8 mouse cellular contexts compared by ENCODE assay signal in the genomic region with DNA sequence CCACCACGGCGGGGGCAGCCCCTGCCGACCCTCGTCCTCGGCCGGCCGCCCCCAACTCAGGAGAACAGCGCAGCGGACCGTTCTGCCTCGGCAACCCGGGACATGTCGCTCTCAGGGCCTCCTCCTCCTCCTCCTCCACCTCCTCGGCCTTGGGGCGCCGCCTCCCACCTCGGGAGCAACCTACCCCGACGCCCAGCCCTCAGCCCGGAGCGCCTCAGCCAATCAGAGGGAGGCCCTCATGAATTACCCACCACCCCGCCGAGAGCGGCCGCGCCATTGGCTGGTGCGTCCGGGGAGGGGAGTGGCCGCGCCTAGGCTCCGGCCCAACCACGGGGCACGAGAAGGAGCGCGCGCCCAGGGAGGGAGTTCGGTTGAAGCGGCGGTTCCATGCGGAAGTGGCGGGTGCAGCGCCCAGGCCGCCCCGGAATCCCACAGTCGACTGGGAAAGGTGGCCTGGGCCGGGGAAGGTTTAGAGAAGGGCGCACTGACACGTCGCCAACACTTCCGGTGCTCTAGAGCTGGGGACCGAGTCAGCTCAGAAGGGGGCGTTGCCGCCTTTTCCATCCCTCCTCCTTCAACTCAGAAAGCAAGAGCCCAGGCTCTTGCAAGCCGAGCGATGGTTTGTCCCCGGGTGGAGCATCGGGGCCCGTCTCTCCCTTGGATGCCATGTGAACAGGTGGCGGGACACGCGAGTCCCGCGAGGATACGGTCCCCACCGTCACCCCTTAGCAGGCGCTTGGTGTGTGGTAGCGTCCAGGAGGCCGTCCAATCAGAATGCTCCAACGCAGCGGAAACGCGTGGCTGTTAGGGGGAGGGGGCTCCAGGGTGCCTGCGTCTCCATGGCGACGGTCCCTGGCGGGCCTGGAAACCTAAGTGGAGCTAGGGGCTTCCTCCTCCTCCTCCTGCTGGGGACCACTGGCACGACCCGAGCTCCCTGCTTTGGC. TPM values are rescaled to one million over a fixed set of nuclear protein-coding genes. Genes with fewer than 3 reads are reported as not detected.
DNase-seq lines count a peak whose midpoint lies in the region; ATAC-seq and TF ChIP-seq lines count a peak whose summit lies in the region.

A gene (minus strand): TSS at position 140 of the 944 bp plus-strand sequence.

- peaks cover 3 to 19% of the 10 kb centered on the region in 2 experiments for H3K36me3 ChIP-seq in CH12.LX (replicated peaks in 1 of 2; ENCODE audit: control insufficient read depth in 1 of 2, insufficient read depth in 1 of 2, low read length in 1 of 2)
- 0 out of 2 replicates have a peak, but pooled peaks cover 4% of the 10 kb centered on the region for H3K36me3 ChIP-seq in forebrain, embryonic 12.5 days (replicated peaks)
- no peaks in the 10 kb centered on the region for H3K36me3 ChIP-seq in heart, postnatal 0 days (replicated peaks; ENCODE audit: control insufficient read depth, insufficient read depth, low read length)
- H3K36me3 ChIP-seq in liver, embryonic 16.5 days (ENCODE audit: control insufficient read depth, insufficient read depth) = no peaks in the 10 kb centered on the region
- no peaks in the 10 kb centered on the region for H3K36me3 ChIP-seq in neural tube, embryonic 13.5 days
- no peaks in the 10 kb centered on the region for H3K36me3 ChIP-seq in testis, adult 2 months (ENCODE audit: control insufficient read depth, insufficient read depth, low read length)

- H3K9me3 ChIP-seq in CH12.LX (replicated peaks; ENCODE audit: low read length) = no peaks in the 10 kb centered on the region
- no peaks in the 10 kb centered on the region for H3K9me3 ChIP-seq in forebrain, embryonic 12.5 days
- no peaks in the 10 kb centered on the region for H3K9me3 ChIP-seq in heart, postnatal 0 days (replicated peaks; ENCODE audit: control insufficient read depth, low read length)
- H3K9me3 ChIP-seq in liver, embryonic 16.5 days (replicated peaks; ENCODE audit: control insufficient read depth, low read length) = no peaks in the 10 kb centered on the region
- H3K9me3 ChIP-seq in neural tube, embryonic 13.5 days = no peaks in the 10 kb centered on the region

- TF ChIP-seq RAD21 in CH12.LX (IDR thresholded peaks at IDR 0.05; ENCODE audit: low read depth, low read length) = no peak

- peak within 1 kb of the TSS; percentile 73 for H3K27ac ChIP-seq in CH12.LX (ENCODE audit: insufficient read depth, low read depth)
- H3K27ac ChIP-seq in forebrain, embryonic 12.5 days = peak within 1 kb of the TSS; percentile 94
- peak within 1 kb of the TSS; percentile 96 for H3K27ac ChIP-seq in heart, postnatal 0 days (ENCODE audit: low read depth)
- H3K27ac ChIP-seq in liver, embryonic 16.5 days (ENCODE audit: low read length) = peak within 1 kb of the TSS; percentile 91
- H3K27ac ChIP-seq in neural tube, embryonic 13.5 days (replicated peaks) = peak within 1 kb of the TSS; percentile 99
- peak within 1 kb of the TSS; percentile 98 for H3K27ac ChIP-seq in testis, adult 2 months (ENCODE audit: control insufficient read depth, insufficient read depth, low read depth, low read length)

- no peak for TF ChIP-seq CTCF in CH12.LX (conservative IDR thresholded peaks at IDR 0.05 in 1 of 2, IDR thresholded peaks at IDR 0.05 in 1 of 2; ENCODE audit: low read depth in 2 of 2, low read length in 2 of 2)
- no peak for TF ChIP-seq CTCF in heart, postnatal 0 days (IDR thresholded peaks at IDR 0.05; ENCODE audit: low read depth)
- TF ChIP-seq CTCF in testis, adult 2 months (IDR thresholded peaks at IDR 0.05; ENCODE audit: control insufficient read depth, insufficient read depth, insufficient replicate concordance, low read depth, low read length) = no peak

- peak; percentile 83 for TF ChIP-seq POLR2A in CH12.LX (IDR thresholded peaks at IDR 0.05; ENCODE audit: low read depth, low read length)
- peak; percentile 96 for TF ChIP-seq POLR2A in testis, adult 2 months (IDR thresholded peaks at IDR 0.05; ENCODE audit: control insufficient read depth, low read depth, low read length)

- peak within 1 kb of the TSS; percentile 91 to 98 (median 97) for H3K4me3 ChIP-seq in CH12.LX (replicated peaks in 1 of 3; ENCODE audit: low read depth in 2 of 3, low read length in 2 of 3, poor library complexity in 1 of 3)
- peak within 1 kb of the TSS; percentile 91 for H3K4me3 ChIP-seq in forebrain, embryonic 12.5 days (replicated peaks)
- peak within 1 kb of the TSS; percentile 90 for H3K4me3 ChIP-seq in heart, postnatal 0 days (ENCODE audit: low read depth, low read length)
- H3K4me3 ChIP-seq in liver, embryonic 16.5 days (ENCODE audit: low read depth, low read length) = peak within 1 kb of the TSS; percentile 79
- H3K4me3 ChIP-seq in neural tube, embryonic 13.5 days = peak within 1 kb of the TSS; percentile 96
- peak within 1 kb of the TSS; percentile 90 for H3K4me3 ChIP-seq in testis, adult 2 months (ENCODE audit: control insufficient read depth, low read depth, low read length)

- in situ Hi-C loops in CH12.LX (cut with MboI; ENCODE audit: low pct_ligation_motif_present, low pct_unique_long_range_greater_than_20kb, low sequenced_read_pairs) = no loop called here

- peak within 1 kb of the TSS; percentile 95 for H3K9ac ChIP-seq in CH12.LX (ENCODE audit: insufficient read depth, low read depth)
- peak within 1 kb of the TSS; percentile 97 for H3K9ac ChIP-seq in forebrain, embryonic 12.5 days
- peak within 1 kb of the TSS; percentile 96 for H3K9ac ChIP-seq in heart, postnatal 0 days (replicated peaks; ENCODE audit: low read depth, low read length)
- peak within 1 kb of the TSS; percentile 88 for H3K9ac ChIP-seq in liver, embryonic 16.5 days (ENCODE audit: low read depth, low read length)
- H3K9ac ChIP-seq in neural tube, embryonic 13.5 days = peak within 1 kb of the TSS; percentile 97

- ATAC-seq in forebrain, embryonic 12.5 days (ENCODE audit: low FRiP score) = peak; percentile 98
- ATAC-seq in heart, postnatal 0 days (ENCODE audit: insufficient read depth, low read depth) = peak; percentile 96
- peak; percentile 98 for ATAC-seq in liver, embryonic 16.5 days (ENCODE audit: low read depth)
- ATAC-seq in neural tube, embryonic 13.5 days (ENCODE audit: low read depth) = peak; percentile 99

- dilution Hi-C loops in CH12.LX (cut with MboI; ENCODE audit: extremely low pct_ligation_motif_present, extremely low pct_unique_long_range_greater_than_20kb, low sequenced_read_pairs) = no loop called here

- H3K27me3 ChIP-seq in CH12.LX (replicated peaks) = no peaks in the 10 kb centered on the region
- H3K27me3 ChIP-seq in forebrain, embryonic 12.5 days = no peaks in the 10 kb centered on the region
- H3K27me3 ChIP-seq in heart, postnatal 0 days (ENCODE audit: control insufficient read depth, insufficient read depth, low read length) = no peaks in the 10 kb centered on the region
- no peaks in the 10 kb centered on the region for H3K27me3 ChIP-seq in liver, embryonic 16.5 days (ENCODE audit: control insufficient read depth, insufficient read depth, low read depth, low read length)
- no peaks in the 10 kb centered on the region for H3K27me3 ChIP-seq in neural tube, embryonic 13.5 days
- no peaks in the 10 kb centered on the region for H3K27me3 ChIP-seq in testis, adult 2 months (ENCODE audit: control insufficient read depth, insufficient read depth, low read length)

- peak within 1 kb of the TSS; percentile 94 for H3K4me2 ChIP-seq in CH12.LX (ENCODE audit: insufficient read depth, low read depth, poor library complexity, severe bottlenecking)
- H3K4me2 ChIP-seq in forebrain, embryonic 12.5 days = peak within 1 kb of the TSS; percentile 79
- H3K4me2 ChIP-seq in heart, postnatal 0 days (ENCODE audit: low read depth, low read length) = peak within 1 kb of the TSS; percentile 96
- peak within 1 kb of the TSS; percentile 93 for H3K4me2 ChIP-seq in liver, embryonic 16.5 days (ENCODE audit: low read depth, low read length)
- peak within 1 kb of the TSS; percentile 96 for H3K4me2 ChIP-seq in neural tube, embryonic 13.5 days

- peak; percentile 97 for DNase-seq in CH12.LX (ENCODE audit: extremely low read depth)
- DNase-seq in c-Kit-positive CD71-positive TER-119-negative erythroid progenitor cells, embryonic 14.5 days (ENCODE audit: low read depth) = peak; percentile 97
- peak; percentile 96 for DNase-seq in heart, postnatal 0 days (ENCODE audit: low spot score)
- DNase-seq in kidney, postnatal 4 days = peak; percentile 98 to 99

- H3K79me2 ChIP-seq in CH12.LX (replicated peaks; ENCODE audit: control insufficient read depth, extremely low read depth, insufficient read depth, poor library complexity, severe bottlenecking) = peaks cover 46% of the 10 kb centered on the region

- TF ChIP-seq EP300 in CH12.LX (IDR thresholded peaks at IDR 0.05; ENCODE audit: low read length) = no peak
- peak; percentile 90 for TF ChIP-seq EP300 in heart, postnatal 0 days (IDR thresholded peaks at IDR 0.05; ENCODE audit: low read depth)

- under 1% methylated on average over 70 of the region's 78 CpGs for WGBS in forebrain, embryonic 12.5 days
- WGBS in heart, postnatal 0 days = under 1% methylated on average over 71 of the region's 78 CpGs
- WGBS in liver, embryonic 16.5 days (ENCODE audit: insufficient replicate concordance) = 0% methylated on average over 66 of the region's 78 CpGs
- under 1% methylated on average over 66 of the region's 78 CpGs for WGBS in neural tube, embryonic 13.5 days

- H3K4me1 ChIP-seq in CH12.LX (ENCODE audit: control insufficient read depth in 1 of 2, insufficient read depth in 2 of 2) = peaks cover 12 to 54% of the 10 kb centered on the region in 2 experiments
- H3K4me1 ChIP-seq in forebrain, embryonic 12.5 days = peaks cover 44% of the 10 kb centered on the region
- H3K4me1 ChIP-seq in heart, postnatal 0 days (ENCODE audit: control insufficient read depth, insufficient read depth) = peaks cover 37% of the 10 kb centered on the region
- H3K4me1 ChIP-seq in liver, embryonic 16.5 days (ENCODE audit: control insufficient read depth, low read depth, low read length) = peaks cover 52% of the 10 kb centered on the region
- peaks cover 57% of the 10 kb centered on the region for H3K4me1 ChIP-seq in neural tube, embryonic 13.5 days (replicated peaks)
- peaks cover 27% of the 10 kb centered on the region for H3K4me1 ChIP-seq in testis, adult 2 months (ENCODE audit: control insufficient read depth, insufficient read depth, low read length)

TF ChIP-seq in CH12.LX, 34 proteins besides CTCF, POLR2A, EP300 and RAD21 (continues in another document):
- TF ChIP-seq KAT2A (IDR thresholded peaks at IDR 0.05; ENCODE audit: insufficient replicate concordance, low read length) = no peak; the same call in 1 of the 2 replicates
- TF ChIP-seq MXI1 (IDR thresholded peaks at IDR 0.05; ENCODE audit: low read depth, low read length) = peak; percentile 81

RNA-seq across cellular contexts. Expression of the gene that starts here (rescaled TPM):
- total RNA-seq in CH12.LX (2012; rRNA removed) = 128 and 144 TPM in 2 replicates
- 91.6 and 101 TPM in 2 replicates for total RNA-seq in CH12.LX (2014; rRNA removed)
- 143 and 164 TPM in 2 replicates for polyA plus RNA-seq in CH12.LX (2012; ENCODE audit: insufficient read length, low read depth)
- polyA plus RNA-seq in forebrain, embryonic 12.5 days (2016; fragmentation: Nextera tagmentation; extraction: Ambion mirVana) = 50.3 and 50.8 TPM in 2 replicates
- 68.4 and 74.8 TPM in 2 replicates for total RNA-seq in heart, postnatal 0 days (2014; rRNA removed; ENCODE audit: low replicate concordance)
- polyA plus RNA-seq in heart, postnatal 0 days (2015; fragmentation: Nextera tagmentation; extraction: Ambion mirVana) = 20.4 and 21.1 TPM in 2 replicates
- 16.6 and 19.4 TPM in 2 replicates for polyA plus RNA-seq in liver, embryonic 16.5 days (2015; fragmentation: Nextera tagmentation; extraction: Ambion mirVana)
- polyA plus RNA-seq in neural tube, embryonic 13.5 days (2015; fragmentation: Nextera tagmentation; extraction: Ambion mirVana) = 32.1 and 33.5 TPM in 2 replicates
- 85.1 and 115 TPM in 2 replicates for polyA plus RNA-seq in testis, adult 2 months (2012; rRNA removed)

Comparison
In these comparisons a context has a peak if more than half of its experiments do, and no peak if none do; other contexts are left out.
1. Peak in every context shown above with its lines: DNase-seq, ATAC-seq, H3K4me3 ChIP-seq and H3K27ac ChIP-seq.